Mouse (Mus musculus) myocyte (in vitro differentiated cells): ENCODE data around the gene Tlr11.

Source experiments
- CEBPB ChIP-seq: IDR thresholded peaks from 2 replicates; pipeline ENCODE4 v1.6.1; 2011; ENCODE audit warnings: mild to moderate bottlenecking, moderate library complexity; ENCODE audit not compliant: poor library complexity, insufficient read depth, severe bottlenecking
- E2F4 ChIP-seq: IDR thresholded peaks from one replicate; pipeline ENCODE4 v1.6.1; 2011; ENCODE audit warnings: mild to moderate bottlenecking, control low read depth, moderate library complexity; ENCODE audit not compliant: insufficient read depth
- MAX ChIP-seq: IDR thresholded peaks from one replicate; pipeline ENCODE4 v1.6.1; 2011; ENCODE audit warnings: low read depth, mild to moderate bottlenecking, control low read depth
- MYOD1 ChIP-seq, 3 experiments: IDR thresholded peaks; one replicate each; pipeline ENCODE4 v1.6.1; 2011; ENCODE audit warnings: control low read depth in 2 of 3, low read depth in 2 of 3, mild to moderate bottlenecking in 2 of 3, moderate library complexity in 1 of 3; ENCODE audit not compliant: insufficient read length in 2 of 3, control insufficient read depth in 1 of 3
- MYOG ChIP-seq, 3 experiments: IDR thresholded peaks; one replicate each; pipeline ENCODE4 v1.6.1; 2011; ENCODE audit warnings: control low read depth in 2 of 3, low read depth in 2 of 3, mild to moderate bottlenecking in 2 of 3; ENCODE audit not compliant: insufficient read length in 2 of 3, control insufficient read depth in 1 of 3, insufficient read depth in 1 of 3
- POLR2A ChIP-seq: IDR thresholded peaks from one replicate; pipeline ENCODE4 v1.6.1; 2011; ENCODE audit warnings: low read depth, mild to moderate bottlenecking, control low read depth, moderate library complexity; ENCODE audit not compliant: insufficient read length
- POLR2AphosphoS2 ChIP-seq: IDR thresholded peaks from one replicate; pipeline ENCODE4 v1.6.1; 2011; ENCODE audit warnings: low read depth, control low read depth; ENCODE audit not compliant: insufficient read length
- SRF ChIP-seq: IDR thresholded peaks from one replicate; pipeline ENCODE4 v1.6.1; 2011; ENCODE audit warnings: low read depth; ENCODE audit not compliant: control insufficient read depth, insufficient read length
- TCF12 ChIP-seq: IDR thresholded peaks from one replicate; pipeline ENCODE4 v1.6.1; 2011; ENCODE audit warnings: mild to moderate bottlenecking, control low read depth; ENCODE audit not compliant: poor library complexity, insufficient read depth, severe bottlenecking
- TCF3 ChIP-seq: IDR thresholded peaks from one replicate; pipeline ENCODE4 v1.6.1; 2011; ENCODE audit warnings: low read depth, control low read depth; ENCODE audit not compliant: insufficient read length
- USF1 ChIP-seq: IDR thresholded peaks from one replicate; pipeline ENCODE4 v1.6.1; 2011; ENCODE audit warnings: low read depth, mild to moderate bottlenecking, control low read depth, moderate library complexity

GRCm38 (mm10) chr14:50380863-50381262, 23.1 kb downstream of the Tlr11 start, which contains the start of gene Olfr736:
- TF ChIP-seq CEBPB (no peak), POLR2A (no peak), SRF (no peak), POLR2AphosphoS2 (no peak), USF1 (no peak), TCF3 (no peak), MYOD1 (IDR thresholded peaks at IDR 0.05; ENCODE audit: control insufficient read depth in 1 of 3, insufficient read length in 2 of 3, low read depth in 2 of 3) (no peak), MAX (no peak), TCF12 (no peak), MYOG (IDR thresholded peaks at IDR 0.05; ENCODE audit: control insufficient read depth in 1 of 3, insufficient read depth in 1 of 3, insufficient read length in 2 of 3, low read depth in 2 of 3) (no peak), E2F4 (no peak)
